ENCODE assay signal across 8 mouse cellular contexts in the genomic region with DNA sequence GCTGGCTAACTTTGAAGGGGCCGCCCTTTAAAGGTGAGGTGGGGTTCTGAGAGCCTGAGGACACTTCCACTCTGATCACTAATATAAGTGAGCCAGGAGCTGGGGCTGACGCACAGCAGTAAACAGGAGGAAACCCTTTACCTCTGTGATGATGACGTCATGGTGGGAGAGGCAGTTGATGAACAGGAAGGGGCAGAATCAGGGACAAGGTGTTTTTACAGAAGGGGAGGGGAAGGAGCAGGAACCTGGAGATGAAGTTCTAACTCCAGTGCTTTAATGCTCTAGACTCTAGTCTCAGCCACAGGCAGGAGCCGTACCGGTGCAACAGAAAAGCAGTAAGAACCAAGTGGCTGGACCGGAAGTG. TPM values are rescaled to one million over a fixed set of nuclear protein-coding genes. Genes with fewer than 3 reads are reported as not detected.
DNase-seq lines count a peak whose midpoint lies in the region; ATAC-seq and TF ChIP-seq lines count a peak whose summit lies in the region.

No protein-coding gene starts in this region.

- peak; percentile 14 to 44; a peak in 2 of 4 replicates for ATAC-seq in hematopoietic stem cell, adult 5-6 weeks (replicated peaks in 1 of 2; ENCODE audit: insufficient read depth in 1 of 2, low FRiP score in 2 of 2, low TSS enrichment in 1 of 2, low read depth in 1 of 2, poor library complexity in 2 of 2, severe bottlenecking in 2 of 2)
- peak; percentile 28; the same call in 1 of the 2 replicates for ATAC-seq in liver, embryonic 14.5 days (ENCODE audit: insufficient read depth)
- ATAC-seq in neural tube, embryonic 13.5 days (ENCODE audit: low read depth) = peak; percentile 13; the same call in 1 of the 2 replicates

- TF ChIP-seq POLR2A in testis, adult 2 months (IDR thresholded peaks at IDR 0.05; ENCODE audit: control insufficient read depth, low read depth, low read length) = no peak

- peak overlapping the region; percentile 36; the same call in 1 of the 2 replicates for H3K27ac ChIP-seq in testis, adult 2 months (ENCODE audit: control insufficient read depth, insufficient read depth, low read depth, low read length)
- peak overlapping the region; percentile 41 for H3K27ac ChIP-seq in liver, embryonic 14.5 days
- H3K27ac ChIP-seq in neural tube, embryonic 13.5 days (replicated peaks) = peak overlapping the region; percentile 92

- H3K9ac ChIP-seq in liver, embryonic 14.5 days (replicated peaks) = peak overlapping the region; percentile 50
- peak overlapping the region; percentile 85 for H3K9ac ChIP-seq in neural tube, embryonic 13.5 days

- peak; percentile 20 for DNase-seq in adrenal gland, postnatal 10 days
- DNase-seq in adrenal gland, postnatal 14 days = no peak
- no peak for DNase-seq in testis, postnatal 10 days (ENCODE audit: low spot score)
- DNase-seq in liver, embryonic 14.5 days (ENCODE audit: low read depth in 3 of 3, low spot score in 3 of 3) = peak in 1 of 3 experiments; percentile 58
- DNase-seq in left cerebral cortex, adult 11 months (ENCODE audit: low spot score) = no peak

- no peaks in the 10 kb centered on the region for H3K36me3 ChIP-seq in testis, adult 2 months (ENCODE audit: control insufficient read depth, insufficient read depth, low read length)
- peaks cover 5% of the 10 kb centered on the region for H3K36me3 ChIP-seq in liver, embryonic 14.5 days (replicated peaks; ENCODE audit: control insufficient read depth, insufficient read depth, low read depth)
- H3K36me3 ChIP-seq in neural tube, embryonic 13.5 days = peaks cover 74% of the 10 kb centered on the region

- H3K4me3 ChIP-seq in testis, adult 2 months (ENCODE audit: control insufficient read depth, low read depth, low read length) = peak overlapping the region; percentile 93
- H3K4me3 ChIP-seq in liver, embryonic 14.5 days (ENCODE audit: insufficient read depth in 1 of 2, low read depth in 2 of 2, low read length in 2 of 2) = peak overlapping the region; percentile 66 to 83
- peak overlapping the region; percentile 70 for H3K4me3 ChIP-seq in neural tube, embryonic 13.5 days

- WGBS in liver, embryonic 14.5 days (ENCODE audit: insufficient replicate concordance) = 9% methylated on average over 6 of the region's 6 CpGs
- WGBS in neural tube, embryonic 13.5 days = 13% methylated on average over 6 of the region's 6 CpGs

- peak overlapping the region; percentile 66 for H3K4me2 ChIP-seq in liver, embryonic 14.5 days (ENCODE audit: low read depth)
- H3K4me2 ChIP-seq in neural tube, embryonic 13.5 days = peak overlapping the region; percentile 82

- no peaks in the 10 kb centered on the region for H3K9me3 ChIP-seq in liver, embryonic 14.5 days (ENCODE audit: control insufficient read depth, low read length)
- no peaks in the 10 kb centered on the region for H3K9me3 ChIP-seq in neural tube, embryonic 13.5 days

- no peak for TF ChIP-seq EP300 in liver, embryonic 14.5 days (IDR thresholded peaks at IDR 0.05; ENCODE audit: low read depth)

- H3K4me1 ChIP-seq in testis, adult 2 months (ENCODE audit: control insufficient read depth, insufficient read depth, low read length) = peaks cover 11% of the 10 kb centered on the region
- H3K4me1 ChIP-seq in liver, embryonic 14.5 days (replicated peaks; ENCODE audit: control insufficient read depth in 2 of 2, insufficient read depth in 2 of 2, low read length in 1 of 2) = peaks cover 5 to 14% of the 10 kb centered on the region in 2 experiments
- peaks cover 28% of the 10 kb centered on the region for H3K4me1 ChIP-seq in neural tube, embryonic 13.5 days (replicated peaks)

- TF ChIP-seq CTCF in testis, adult 2 months (IDR thresholded peaks at IDR 0.05; ENCODE audit: control insufficient read depth, insufficient read depth, insufficient replicate concordance, low read depth, low read length) = no peak
- TF ChIP-seq CTCF in liver, embryonic 14.5 days (IDR thresholded peaks at IDR 0.05; ENCODE audit: low read depth) = no peak

- no peaks in the 10 kb centered on the region for H3K27me3 ChIP-seq in testis, adult 2 months (ENCODE audit: control insufficient read depth, insufficient read depth, low read length)
- no peaks in the 10 kb centered on the region for H3K27me3 ChIP-seq in liver, embryonic 14.5 days (ENCODE audit: control insufficient read depth, insufficient read depth, low read length)
- H3K27me3 ChIP-seq in neural tube, embryonic 13.5 days = no peaks in the 10 kb centered on the region

RNA-seq across cellular contexts. Expression of gene Mri1, which starts 0.7 kb away (rescaled TPM):
- 10 to 100 TPM; 28.0 to 34.4 TPM for total RNA-seq in adrenal gland, postnatal 10 days (2021)
- 25.0 and 35.5 TPM in 2 replicates for total RNA-seq in adrenal gland, postnatal 14 days (2021)
- polyA plus RNA-seq in testis, adult 2 months (2012; rRNA removed) = 7.5 and 12.1 TPM in 2 replicates
- total RNA-seq in hematopoietic stem cell, adult 5-6 weeks (2017) = 12.5 and 16.5 TPM in 2 replicates
- 15.6 and 17.2 TPM in 2 replicates for polyA plus RNA-seq in liver, embryonic 14.5 days (2012; rRNA removed)
- polyA plus RNA-seq in liver, embryonic 14.5 days (2014; fragmentation: Nextera tagmentation; extraction: Ambion mirVana) = 27.1 and 28.7 TPM in 2 replicates
- polyA plus RNA-seq in neural tube, embryonic 13.5 days (2015; fragmentation: Nextera tagmentation; extraction: Ambion mirVana) = 50.6 and 50.8 TPM in 2 replicates

RNA-seq across cellular contexts. Expression of gene D8Ertd738e, which starts 6.9 kb away (rescaled TPM):
- total RNA-seq in adrenal gland, postnatal 10 days (2021) = 100 to 1,000 TPM; 210 to 233 TPM
- 251 and 255 TPM in 2 replicates for total RNA-seq in adrenal gland, postnatal 14 days (2021)
- polyA plus RNA-seq in testis, adult 2 months (2012; rRNA removed) = 104 and 116 TPM in 2 replicates
- 68.7 and 88.1 TPM in 2 replicates for total RNA-seq in hematopoietic stem cell, adult 5-6 weeks (2017)
- polyA plus RNA-seq in liver, embryonic 14.5 days (2012; rRNA removed) = 95.7 and 127 TPM in 2 replicates
- 261 and 262 TPM in 2 replicates for polyA plus RNA-seq in liver, embryonic 14.5 days (2014; fragmentation: Nextera tagmentation; extraction: Ambion mirVana)
- polyA plus RNA-seq in neural tube, embryonic 13.5 days (2015; fragmentation: Nextera tagmentation; extraction: Ambion mirVana) = 255 and 273 TPM in 2 replicates

RNA-seq across cellular contexts. Expression of gene Ccdc130, which starts 13.7 kb away (rescaled TPM):
- 10 to 100 TPM; 14.2 to 16.5 TPM for total RNA-seq in adrenal gland, postnatal 10 days (2021)
- 17.5 and 22.0 TPM in 2 replicates for total RNA-seq in adrenal gland, postnatal 14 days (2021)
- polyA plus RNA-seq in testis, adult 2 months (2012; rRNA removed) = 53.5 and 74.1 TPM in 2 replicates
- total RNA-seq in hematopoietic stem cell, adult 5-6 weeks (2017) = 6.6 and 17.1 TPM in 2 replicates
- polyA plus RNA-seq in liver, embryonic 14.5 days (2012; rRNA removed) = 3.6 and 5.5 TPM in 2 replicates
- polyA plus RNA-seq in liver, embryonic 14.5 days (2014; fragmentation: Nextera tagmentation; extraction: Ambion mirVana) = 5.0 and 7.1 TPM in 2 replicates
- 23.3 and 30.4 TPM in 2 replicates for polyA plus RNA-seq in neural tube, embryonic 13.5 days (2015; fragmentation: Nextera tagmentation; extraction: Ambion mirVana)

RNA-seq across cellular contexts. Expression of gene Zswim4, which starts 19.6 kb away (rescaled TPM):
- 10 to 100 TPM; 22.7 to 26.3 TPM for total RNA-seq in adrenal gland, postnatal 10 days (2021)
- 32.3 and 39.5 TPM in 2 replicates for total RNA-seq in adrenal gland, postnatal 14 days (2021)
- polyA plus RNA-seq in testis, adult 2 months (2012; rRNA removed) = 16.9 and 17.4 TPM in 2 replicates
- 6.8 and 13.4 TPM in 2 replicates for total RNA-seq in hematopoietic stem cell, adult 5-6 weeks (2017)
- polyA plus RNA-seq in liver, embryonic 14.5 days (2012; rRNA removed) = 1.9 and 2.1 TPM in 2 replicates
- 0.74 and 1.4 TPM in 2 replicates for polyA plus RNA-seq in liver, embryonic 14.5 days (2014; fragmentation: Nextera tagmentation; extraction: Ambion mirVana)
- 32.9 and 34.7 TPM in 2 replicates for polyA plus RNA-seq in neural tube, embryonic 13.5 days (2015; fragmentation: Nextera tagmentation; extraction: Ambion mirVana)

Comparison
In these comparisons a context has a peak if more than half of its experiments do, and no peak if none do; other contexts are left out.
1. H3K27ac ChIP-seq: peak in every context shown above with its lines; median percentile 92 in neural tube, embryonic 13.5 days; 41 in liver, embryonic 14.5 days; 36 in testis, adult 2 months.